9 mouse cellular contexts compared by ENCODE assay signal in genomic region chr17:84163066-84163785, GRCm38 (mm10). TPM values are rescaled to one million over a fixed set of nuclear protein-coding genes. Genes with fewer than 3 reads are reported as not detected.
DNase-seq lines count a peak whose midpoint lies in the region; ATAC-seq and TF ChIP-seq lines count a peak whose summit lies in the region.
"Had no signal": no experiment of that assay in that cellular context is flagged by ENCODE, and none has a peak within 500 bp of the region (broad histone marks: within the 10 kb centered on the region; RNA-seq: fewer than 3 reads in every experiment).

No protein-coding gene starts in this region.

- no peak for DNase-seq in embryonic facial prominence, embryonic 10.5 days (ENCODE audit: low spot score)
- DNase-seq in kidney, postnatal 4 days, result peak; percentile 2 to 4
- no peak for DNase-seq in kidney, adult 11 months
- DNase-seq in liver, postnatal 0 days, result no peak
- DNase-seq in left cerebral cortex, postnatal 25 days (ENCODE audit: low spot score in 2 of 2), result no peak

- no peaks in the 10 kb centered on the region; the same call in 1 of the 2 replicates for H3K27me3 ChIP-seq in embryonic facial prominence, embryonic 13.5 days
- H3K27me3 ChIP-seq in embryonic facial prominence, embryonic 10.5 days (replicated peaks; ENCODE audit: low read depth, poor library complexity, severe bottlenecking), result peaks cover 21% of the 10 kb centered on the region
- no peaks in the 10 kb centered on the region for H3K27me3 ChIP-seq in liver, postnatal 0 days (ENCODE audit: insufficient read depth, low read length)
- H3K27me3 ChIP-seq: hindbrain, embryonic 15.5 days had no signal

- H3K36me3 ChIP-seq in embryonic facial prominence, embryonic 13.5 days, result no peaks in the 10 kb centered on the region
- no peaks in the 10 kb centered on the region for H3K36me3 ChIP-seq in embryonic facial prominence, embryonic 10.5 days (replicated peaks)
- H3K36me3 ChIP-seq in liver, postnatal 0 days (replicated peaks; ENCODE audit: insufficient read depth, low read length), result no peaks in the 10 kb centered on the region
- H3K36me3 ChIP-seq: hindbrain, embryonic 15.5 days had no signal

- no peak for TF ChIP-seq EP300 in liver, postnatal 0 days (IDR thresholded peaks at IDR 0.05; ENCODE audit: low read depth)

- 63% methylated on average over 12 of the region's 12 CpGs for WGBS in embryonic facial prominence, embryonic 13.5 days
- WGBS in embryonic facial prominence, embryonic 10.5 days, result 85% methylated on average over 12 of the region's 12 CpGs
- 69% methylated on average over 12 of the region's 12 CpGs for WGBS in liver, postnatal 0 days (ENCODE audit: insufficient replicate concordance)

- no peak overlapping the region for H3K9ac ChIP-seq in embryonic facial prominence, embryonic 13.5 days
- no peak overlapping the region for H3K9ac ChIP-seq in liver, postnatal 0 days (replicated peaks)
- H3K9ac ChIP-seq: hindbrain, embryonic 15.5 days had no signal

- no peaks in the 10 kb centered on the region for H3K9me3 ChIP-seq in embryonic facial prominence, embryonic 13.5 days
- H3K9me3 ChIP-seq in embryonic facial prominence, embryonic 10.5 days, result no peaks in the 10 kb centered on the region
- H3K9me3 ChIP-seq in liver, postnatal 0 days (ENCODE audit: low read length), result no peaks in the 10 kb centered on the region
- H3K9me3 ChIP-seq: hindbrain, embryonic 15.5 days had no signal

- H3K4me1 ChIP-seq in embryonic facial prominence, embryonic 13.5 days, result peaks cover 26% of the 10 kb centered on the region
- H3K4me1 ChIP-seq in embryonic facial prominence, embryonic 10.5 days, result peaks cover 41% of the 10 kb centered on the region
- peaks cover 43% of the 10 kb centered on the region for H3K4me1 ChIP-seq in liver, postnatal 0 days (ENCODE audit: insufficient read depth)

- peak overlapping the region; percentile 44 for H3K27ac ChIP-seq in embryonic facial prominence, embryonic 13.5 days
- H3K27ac ChIP-seq in embryonic facial prominence, embryonic 10.5 days (replicated peaks), result no peak overlapping the region
- peak overlapping the region; percentile 44 for H3K27ac ChIP-seq in liver, postnatal 0 days (ENCODE audit: low read depth)
- H3K27ac ChIP-seq: hindbrain, embryonic 15.5 days had no signal

- H3K4me2 ChIP-seq in embryonic facial prominence, embryonic 13.5 days, result no peak overlapping the region
- H3K4me2 ChIP-seq in liver, postnatal 0 days (ENCODE audit: low read depth, low read length), result no peak overlapping the region
- H3K4me2 ChIP-seq: hindbrain, embryonic 15.5 days had no signal

- no peak for ATAC-seq in embryonic facial prominence, embryonic 13.5 days (ENCODE audit: insufficient number of reproducible peaks, insufficient read depth, low FRiP score, low TSS enrichment, low read depth)
- ATAC-seq in CD4-positive, CD25-positive, alpha-beta regulatory T cell, adult 4 months, result peak; percentile 77
- ATAC-seq in liver, postnatal 0 days, result no peak
- ATAC-seq in megakaryocyte progenitor cell, adult 5-6 weeks (replicated peaks; ENCODE audit: poor library complexity), result no peak

- intact Hi-C loops in left cerebral cortex, postnatal 25 days (cut with DNase I), result no loop called here

- TF ChIP-seq CTCF in liver, postnatal 0 days (IDR thresholded peaks at IDR 0.05; ENCODE audit: low read depth), result no peak

- no peak overlapping the region for H3K4me3 ChIP-seq in embryonic facial prominence, embryonic 13.5 days
- H3K4me3 ChIP-seq in embryonic facial prominence, embryonic 10.5 days, result no peak overlapping the region
- no peak overlapping the region for H3K4me3 ChIP-seq in liver, postnatal 0 days (ENCODE audit: low read depth, low read length)
- H3K4me3 ChIP-seq: hindbrain, embryonic 15.5 days had no signal

RNA-seq across cellular contexts. Expression of gene Zfp36l2, which starts 24.5 kb away (rescaled TPM):
- polyA plus RNA-seq in embryonic facial prominence, embryonic 13.5 days (2015; fragmentation: Nextera tagmentation; extraction: Ambion mirVana), result 20.8 and 21.3 TPM in 2 replicates
- 10.8 and 12.0 TPM in 2 replicates for polyA plus RNA-seq in embryonic facial prominence, embryonic 10.5 days (2016; fragmentation: Nextera tagmentation; extraction: Ambion mirVana)
- 10 to 100 TPM; 26.9 to 79.1 TPM for polyA plus RNA-seq in CD4-positive, CD25-positive, alpha-beta regulatory T cell, adult 4 months (2017; shearing (Covaris generic))
- 7.6 and 7.7 TPM in 2 replicates for polyA plus RNA-seq in liver, postnatal 0 days (2015; fragmentation: Nextera tagmentation; extraction: Ambion mirVana)
- total RNA-seq in left cerebral cortex, postnatal 25 days (2021), result 10 to 100 TPM; 22.3 to 23.4 TPM
- 269 and 286 TPM in 2 replicates for total RNA-seq in megakaryocyte progenitor cell, adult 5-6 weeks (2015)
- total RNA-seq in megakaryocyte progenitor cell, adult 5-6 weeks (2017), result 98.9 and 112 TPM in 2 replicates

Comparison
In these comparisons a context has a peak if more than half of its experiments do, and no peak if none do; other contexts are left out.
1. DNase-seq: peak in kidney, postnatal 4 days (2 of 2); none in embryonic facial prominence, embryonic 10.5 days (single experiment), kidney, adult 11 months (single experiment), liver, postnatal 0 days (single experiment) and left cerebral cortex, postnatal 25 days (0 of 2).